Mouse (Mus musculus) adrenal gland, postnatal 25 days (tissue): ENCODE measurements around the gene Ttll9. TPM values are rescaled to one million over a fixed set of nuclear protein-coding genes. Genes with fewer than 3 reads are reported as not detected.

Experiments
- DNase-seq: peaks from one replicate; pipeline ENCODE4 v3.0.0; 2021; ENCODE audit warnings: mixed read lengths
- total RNA-seq: library from RNA; stranded (reverse); gene quantifications from 2 replicates; pipeline ENCODE4 v1.2.3, GENCODE M21; 2021

Ttll9 gene
- total RNA-seq, 1 experiment from 2014 or later: not detected

DNA sequence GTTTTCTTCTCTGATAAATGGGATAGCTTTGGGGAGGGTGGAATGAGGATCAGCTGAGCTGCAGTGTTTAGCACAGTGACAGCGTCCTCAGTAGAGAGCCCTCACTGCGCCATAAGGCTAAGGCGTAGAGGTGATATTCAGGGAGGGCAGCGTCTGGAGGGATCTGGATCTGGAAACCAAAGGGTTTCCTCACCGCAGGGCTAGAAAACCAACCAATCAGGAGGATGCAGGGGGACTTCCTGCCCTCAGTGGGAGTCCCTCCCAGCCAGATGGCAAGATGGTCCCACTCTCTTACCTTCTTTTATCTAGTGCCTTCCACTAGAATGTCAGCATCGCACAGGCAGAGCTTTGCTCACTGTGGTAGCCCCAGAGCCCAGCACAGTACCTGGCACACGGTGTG is 20.5 kb upstream of the Ttll9 start:
- no peak for DNase-seq

DNA sequence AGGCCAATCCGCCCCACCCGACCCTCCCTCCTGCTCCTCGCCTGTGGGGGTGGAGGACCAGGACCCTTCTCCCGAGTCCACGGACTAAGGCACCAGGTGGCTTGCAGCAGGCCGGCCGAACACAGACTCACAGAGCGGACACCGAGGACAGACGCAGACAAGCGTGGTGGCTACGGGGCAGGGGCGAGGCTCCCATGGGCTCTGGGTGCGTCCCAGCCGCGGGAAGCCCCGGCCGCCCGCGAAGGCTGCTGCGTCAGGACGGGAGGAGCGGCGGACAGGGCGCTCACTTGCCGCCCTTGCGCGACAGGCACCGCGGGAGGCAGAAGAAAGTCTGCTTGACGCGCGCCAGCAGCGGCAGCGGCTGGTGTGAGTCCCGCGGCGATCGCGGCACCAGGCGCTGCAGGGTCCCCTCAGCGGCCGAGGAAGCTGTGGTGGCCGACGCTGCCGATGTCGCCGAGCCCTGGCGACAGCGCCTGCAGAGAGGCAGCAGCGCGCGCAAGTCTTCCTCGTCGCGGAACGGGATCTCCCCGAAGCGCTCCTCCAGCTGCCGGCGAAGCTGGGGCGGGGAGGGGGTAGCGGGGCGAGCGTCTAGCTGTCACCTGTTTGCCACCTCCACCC is 19.3 kb upstream of the Ttll9 start:
- peak; percentile 51 for DNase-seq

DNA sequence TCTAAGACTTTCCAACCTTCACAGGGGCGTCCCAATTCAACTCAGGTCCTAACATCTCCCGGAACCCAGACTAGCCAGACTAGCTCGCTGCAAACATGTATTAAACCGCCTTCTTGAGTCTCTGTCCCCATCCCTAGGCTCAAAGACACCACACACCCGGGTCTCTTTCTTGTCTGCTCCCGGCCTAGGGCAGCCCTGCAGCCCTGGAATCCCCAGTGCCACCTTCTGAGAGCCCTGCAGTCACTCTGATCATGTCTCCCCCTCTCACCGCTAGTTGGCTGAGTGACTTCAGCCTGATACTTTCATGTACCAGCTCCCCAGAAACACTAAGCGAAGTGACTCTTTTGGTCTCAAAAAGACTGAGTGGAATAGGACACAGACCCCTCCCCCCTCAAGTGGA is 18.7 kb upstream of the Ttll9 start:
- no peak for DNase-seq

GRCm38 (mm10) chr2:152944013-152944412 is 18.3 kb upstream of the Ttll9 start:
- DNase-seq: no peak

GRCm38 (mm10) chr2:152947098-152947497 is 15.2 kb upstream of the Ttll9 start:
- no peak for DNase-seq

DNA sequence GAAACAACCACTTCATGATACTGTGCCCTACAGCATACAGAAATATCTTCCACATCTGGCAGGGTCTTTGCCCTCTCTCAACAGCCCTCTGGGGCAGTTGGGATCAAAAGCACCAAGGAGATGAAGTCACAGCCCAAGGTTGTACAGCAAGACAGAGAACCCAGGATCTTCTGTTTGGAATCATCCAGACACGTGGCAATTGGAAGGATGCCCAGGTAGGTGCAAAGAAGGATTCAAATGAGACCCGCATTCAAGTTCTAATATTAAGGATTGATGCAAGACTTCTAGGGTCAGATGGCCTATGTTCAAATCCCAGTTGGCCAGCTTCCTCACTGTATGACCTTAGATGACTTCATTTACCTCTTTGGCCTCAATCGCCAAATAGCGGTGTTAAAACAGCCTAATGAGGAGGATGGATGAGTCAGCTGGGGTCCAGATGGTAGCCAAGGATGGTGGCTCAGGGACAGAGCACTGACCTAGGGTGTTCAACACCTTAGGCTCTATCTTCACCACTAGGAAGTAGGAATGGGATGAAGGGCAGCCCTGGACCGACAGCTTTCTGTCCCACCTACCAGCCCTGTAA is 13.8 kb upstream of the Ttll9 start:
- DNase-seq: no peak

DNA sequence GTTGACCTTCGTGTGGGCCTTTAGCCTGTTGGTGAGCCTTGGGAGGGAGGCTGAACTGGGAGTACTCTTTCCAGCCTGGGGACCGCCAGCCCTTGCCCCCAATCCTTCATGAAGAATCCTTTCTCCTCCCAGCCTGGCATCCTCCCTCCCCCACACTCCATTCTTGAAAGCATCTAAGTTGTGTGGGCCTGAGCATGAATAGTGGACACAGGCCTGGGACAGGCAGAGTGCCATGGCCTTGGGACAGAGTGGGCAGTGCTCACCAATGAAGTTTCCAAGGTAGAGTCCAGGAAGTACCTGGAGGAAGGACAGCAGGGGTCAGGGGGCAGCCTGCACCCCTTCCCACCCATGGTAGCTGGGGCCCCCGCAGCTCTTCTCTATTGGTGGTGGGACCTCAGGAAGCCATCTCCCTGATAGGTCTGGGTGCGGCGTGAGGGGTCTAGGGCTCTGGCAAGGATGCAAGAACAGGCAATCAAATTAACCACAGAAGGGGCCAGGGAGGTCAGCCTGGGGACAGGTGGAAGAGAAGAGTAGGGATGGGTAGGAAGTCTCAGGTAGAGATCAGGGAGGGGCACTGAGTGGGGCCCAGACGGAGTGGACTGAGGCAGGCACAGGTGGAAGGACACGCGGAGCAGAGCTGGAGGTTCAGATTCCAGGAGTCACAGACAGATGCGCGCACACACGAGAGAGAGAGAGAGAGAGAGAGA is 11.8 kb upstream of the Ttll9 start:
- DNase-seq: no peak

- peak; percentile 47 for DNase-seq
These were observed 11.0 kb upstream of the Ttll9 start, which contains the start of gene Dusp15 for GRCm38 (mm10) chr2:152951065-152951849. Gene Dusp15, minus strand, starts transcription at chr2:152951698.

DNA sequence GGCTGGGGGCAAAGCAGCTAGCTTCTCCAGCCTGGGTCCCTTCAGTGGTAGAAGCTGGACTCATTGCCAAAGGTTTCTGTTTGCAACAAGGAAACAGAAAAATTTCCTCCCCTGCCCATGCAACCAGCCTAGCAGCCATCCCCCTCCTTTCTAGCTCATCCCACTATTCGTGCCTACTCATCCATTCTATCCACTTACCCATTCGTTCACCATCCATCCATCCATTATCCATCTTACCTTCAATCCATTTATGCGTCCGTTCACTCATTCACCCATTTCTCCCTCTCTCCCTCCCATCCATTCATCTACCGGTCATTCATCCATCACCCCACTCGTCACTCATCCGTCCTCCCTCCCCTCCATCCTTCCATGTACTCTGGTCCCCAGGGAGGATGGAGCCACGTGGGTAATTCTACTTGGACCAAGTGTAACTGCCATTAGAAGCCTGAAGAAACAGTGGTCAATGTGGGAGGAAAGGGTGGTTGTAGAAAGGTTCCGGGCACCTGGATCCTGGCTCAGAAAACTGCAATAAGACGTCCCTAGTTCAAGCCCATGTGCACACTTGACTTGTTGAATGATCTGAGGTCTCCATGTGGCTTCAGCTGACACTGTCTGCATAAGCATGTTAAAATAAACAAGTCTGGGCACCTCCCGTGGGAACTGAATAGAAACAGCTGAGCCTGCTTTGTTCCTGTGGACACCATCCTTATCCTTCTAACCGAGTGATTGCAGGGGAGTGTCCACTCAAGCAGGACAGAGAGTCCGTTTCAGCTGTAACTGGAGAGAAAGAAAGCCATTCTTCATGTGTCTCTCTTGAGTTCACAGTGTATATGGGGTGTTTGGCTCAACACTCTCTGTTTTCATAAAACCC is 10.2 kb upstream of the Ttll9 start:
- DNase-seq: no peak

GRCm38 (mm10) chr2:152958116-152958515 is 4.2 kb upstream of the Ttll9 start:
- no peak for DNase-seq

DNA sequence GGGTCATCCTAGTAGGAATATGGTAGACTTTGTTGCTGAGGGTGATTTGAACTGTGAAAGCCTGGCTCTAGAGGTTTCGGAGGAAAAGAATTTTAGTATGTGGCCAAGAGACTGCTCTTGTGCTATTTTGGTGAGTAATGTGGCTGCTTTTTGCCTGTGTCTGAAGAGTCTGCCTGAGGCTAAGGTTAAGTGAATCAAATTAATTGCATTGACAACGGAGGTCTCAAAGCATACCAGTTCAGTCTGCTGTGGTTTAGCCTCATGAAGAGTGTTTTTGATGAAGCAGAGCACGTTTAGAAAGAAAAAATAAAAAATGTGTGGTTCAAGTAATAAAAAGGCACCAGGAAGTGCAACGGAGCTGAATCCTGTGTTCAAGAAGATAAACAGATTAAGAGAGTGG is 3.3 kb downstream of the Ttll9 start:
- DNase-seq: no peak

DNA sequence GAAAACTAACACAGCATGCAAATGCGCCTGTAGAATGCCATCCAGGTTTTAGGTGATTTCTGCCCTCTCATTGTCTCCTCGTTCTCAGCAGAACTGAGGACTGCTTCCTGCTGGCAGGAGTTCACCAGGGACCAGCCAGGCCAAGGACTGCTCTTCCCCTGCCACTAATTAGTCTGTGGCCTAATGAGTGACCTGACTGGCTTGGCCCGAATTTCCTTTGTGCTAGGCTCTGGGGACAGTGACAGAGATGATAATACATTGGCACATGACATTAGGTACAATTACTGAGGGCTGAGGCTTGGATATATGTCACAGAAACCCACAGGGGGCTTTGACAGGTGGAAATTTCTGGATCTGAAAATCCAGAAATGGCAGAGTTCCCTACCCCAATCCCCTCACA is 14.7 kb downstream of the Ttll9 start:
- no peak for DNase-seq

DNA sequence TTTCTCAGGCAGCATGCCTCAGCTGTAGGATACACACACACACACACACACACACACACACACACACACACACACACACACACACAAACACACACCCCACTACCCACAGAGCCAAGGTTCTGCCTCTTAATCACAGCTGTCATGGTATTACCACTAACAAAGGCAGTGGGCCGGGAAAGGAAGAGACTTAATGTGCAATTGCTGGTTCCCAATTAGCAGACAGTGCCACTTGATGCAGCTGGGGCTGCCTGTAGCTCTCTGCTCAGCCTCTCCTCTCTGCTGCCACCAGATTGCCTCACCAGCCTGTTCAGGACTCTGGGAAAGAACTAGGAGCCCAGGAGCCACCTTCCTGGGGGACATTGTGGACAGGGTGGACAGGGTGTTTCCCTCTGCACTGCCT is 23.3 kb downstream of the Ttll9 start:
- no peak for DNase-seq

DNA sequence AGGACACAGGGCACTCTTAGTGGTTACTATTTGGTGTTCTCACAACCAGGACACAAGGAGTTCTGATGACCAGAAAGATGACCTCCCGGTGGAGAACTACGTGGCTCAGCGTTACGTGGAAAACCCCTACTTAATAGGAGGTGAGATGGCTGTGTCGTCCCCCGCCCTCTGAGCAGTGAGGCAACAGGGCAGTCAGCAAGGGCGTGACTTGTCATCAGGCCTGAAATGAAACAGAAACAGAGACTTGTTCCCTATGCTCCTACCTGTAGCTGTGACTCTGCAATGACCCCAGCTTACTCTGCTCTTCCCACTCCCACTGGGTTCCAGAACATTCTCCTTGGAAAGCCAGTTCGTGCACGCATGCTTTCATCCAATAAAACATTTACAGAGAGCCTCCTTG is 29.2 kb downstream of the Ttll9 start:
- DNase-seq: no peak

- DNase-seq: no peak
These were observed 34.8 kb downstream of the Ttll9 start for GRCm38 (mm10) chr2:152997046-152997445.

- DNase-seq: no peak
These were observed 40.4 kb downstream of the Ttll9 start for GRCm38 (mm10) chr2:153002492-153003248.

GRCm38 (mm10) chr2:153003681-153004338 is 41.5 kb downstream of the Ttll9 start:
- DNase-seq: no peak

DNA sequence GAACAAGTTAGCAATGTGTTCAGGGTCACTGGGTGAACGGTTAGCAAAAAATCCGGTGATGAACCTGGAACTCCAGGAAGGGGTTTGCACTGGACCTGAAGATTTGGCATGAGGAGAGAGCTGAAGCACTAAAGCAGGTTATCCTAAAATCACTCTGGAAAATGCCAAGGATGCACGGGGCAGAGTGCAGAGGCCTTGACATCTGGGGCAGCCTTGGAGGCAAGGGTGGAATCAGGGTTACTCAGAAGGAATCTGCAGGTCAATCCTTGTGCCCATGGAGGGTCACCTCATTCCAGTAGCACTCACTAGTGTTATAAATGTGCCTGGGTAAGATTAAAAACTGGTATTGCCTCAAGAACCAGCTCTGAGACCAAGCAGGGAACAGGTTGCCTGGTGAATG is 43.7 kb downstream of the Ttll9 start:
- DNase-seq: peak; percentile 21

DNA sequence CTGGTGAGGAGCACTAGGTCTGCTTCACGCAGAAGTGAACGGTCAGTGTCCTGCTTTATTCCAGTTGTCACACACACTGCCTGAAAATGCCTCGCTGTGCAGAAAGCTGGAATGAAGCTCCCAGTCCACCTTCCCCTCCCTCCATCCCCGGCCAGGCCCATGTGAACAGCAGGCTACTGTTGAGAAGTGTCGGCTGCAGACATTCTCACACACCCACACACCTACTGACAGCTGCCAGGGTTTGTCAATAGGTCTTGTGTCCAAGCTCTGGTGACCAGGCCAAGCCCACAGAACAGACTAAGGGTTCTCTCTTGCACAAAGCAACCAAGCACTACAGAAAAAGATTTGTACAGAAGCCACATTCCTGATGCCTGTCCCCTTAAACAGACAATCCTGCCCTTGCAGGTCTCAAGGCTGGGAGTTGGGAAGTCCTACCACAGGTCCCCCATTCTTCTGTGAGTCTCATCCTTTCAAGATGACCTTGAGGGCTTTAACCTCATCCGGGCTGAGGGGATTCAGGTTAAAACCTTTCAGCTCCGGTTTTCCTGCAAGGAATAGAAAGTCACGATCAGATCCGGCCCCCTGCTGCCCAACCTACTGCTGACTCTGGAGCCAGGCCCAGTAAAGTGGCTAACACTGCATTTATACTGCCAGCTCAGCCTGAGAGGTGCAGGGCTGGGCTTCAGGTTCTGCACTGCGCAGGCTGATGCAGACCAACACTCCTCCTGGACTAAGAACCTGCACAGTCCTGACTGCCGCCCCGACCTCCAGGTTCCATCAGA is 47.1 kb downstream of the Ttll9 start:
- no peak for DNase-seq
